Mouse (Mus musculus): Measurements from ENCODE around the gene Glis1. TPM values are rescaled to one million over a fixed set of nuclear protein-coding genes. Genes with fewer than 3 reads are reported as not detected.

The Glis1 gene
- polyA plus RNA-seq, 1 experiment: 0.21 TPM

- TF ChIP-seq TAL1 (IDR thresholded peaks at IDR 0.05; ENCODE audit: low read length): no peak
- peaks cover 44% of the 10 kb centered on the region for H3K4me1 ChIP-seq (ENCODE audit: control insufficient read depth)
- no peaks in the 10 kb centered on the region; the same call in 1 of the 2 replicates for H3K36me3 ChIP-seq (ENCODE audit: control insufficient read depth)
- peaks cover 8% of the 10 kb centered on the region for H3K27me3 ChIP-seq (ENCODE audit: control insufficient read depth)
- peaks cover 8% of the 10 kb centered on the region; the same call in 1 of the 2 replicates for H3K9me3 ChIP-seq (ENCODE audit: control insufficient read depth, low read length)
- peak overlapping the region; percentile 49 for H3K4me3 ChIP-seq (replicated peaks)
Measured at GRCm38 (mm10) chr4:107459461-107459860, 25.1 kb downstream of the Glis1 start.

- no peaks in the 10 kb centered on the region; the same call in 1 of the 2 replicates for H3K36me3 ChIP-seq (ENCODE audit: control insufficient read depth)
- H3K4me1 ChIP-seq (ENCODE audit: control insufficient read depth): peaks cover 44% of the 10 kb centered on the region
- peaks cover 5% of the 10 kb centered on the region; the same call in 1 of the 2 replicates for H3K9me3 ChIP-seq (ENCODE audit: control insufficient read depth, low read length)
- H3K4me3 ChIP-seq (replicated peaks): no peak overlapping the region
- TF ChIP-seq TAL1 (IDR thresholded peaks at IDR 0.05; ENCODE audit: low read length) (no peak), GATA1 (IDR thresholded peaks at IDR 0.05; ENCODE audit: low read length) (no peak)
- H3K27me3 ChIP-seq (ENCODE audit: control insufficient read depth): peaks cover 12% of the 10 kb centered on the region
Measured at GRCm38 (mm10) chr4:107460468-107460867, 26.1 kb downstream of the Glis1 start.

GRCm38 (mm10) chr4:107467831-107468230, 33.4 kb downstream of the Glis1 start:
- H3K9me3 ChIP-seq (ENCODE audit: control insufficient read depth, low read length): no peaks in the 10 kb centered on the region
- no peaks in the 10 kb centered on the region; the same call in 1 of the 2 replicates for H3K4me1 ChIP-seq (ENCODE audit: control insufficient read depth)
- H3K4me3 ChIP-seq (replicated peaks): no peak overlapping the region
- TF ChIP-seq TAL1 (IDR thresholded peaks at IDR 0.05; ENCODE audit: low read length) (no peak), GATA1 (IDR thresholded peaks at IDR 0.05; ENCODE audit: low read length) (no peak)
- no peaks in the 10 kb centered on the region for H3K36me3 ChIP-seq (ENCODE audit: control insufficient read depth)
- H3K27me3 ChIP-seq (ENCODE audit: control insufficient read depth): peaks cover 17% of the 10 kb centered on the region

- H3K9me3 ChIP-seq (ENCODE audit: control insufficient read depth, low read length): no peaks in the 10 kb centered on the region
- no peak overlapping the region for H3K4me3 ChIP-seq (replicated peaks)
- no peaks in the 10 kb centered on the region for H3K36me3 ChIP-seq (ENCODE audit: control insufficient read depth)
- TF ChIP-seq GATA1 (IDR thresholded peaks at IDR 0.05; ENCODE audit: low read length) (no peak), TAL1 (IDR thresholded peaks at IDR 0.05; ENCODE audit: low read length) (no peak)
- no peaks in the 10 kb centered on the region; the same call in 1 of the 2 replicates for H3K4me1 ChIP-seq (ENCODE audit: control insufficient read depth)
- H3K27me3 ChIP-seq (ENCODE audit: control insufficient read depth): peaks cover 15% of the 10 kb centered on the region
Measured at GRCm38 (mm10) chr4:107468264-107468663, 33.9 kb downstream of the Glis1 start.

GRCm38 (mm10) chr4:107468768-107469167, 34.4 kb downstream of the Glis1 start:
- no peaks in the 10 kb centered on the region for H3K36me3 ChIP-seq (ENCODE audit: control insufficient read depth)
- H3K27me3 ChIP-seq (ENCODE audit: control insufficient read depth): peaks cover 15% of the 10 kb centered on the region
- no peaks in the 10 kb centered on the region for H3K9me3 ChIP-seq (ENCODE audit: control insufficient read depth, low read length)
- no peaks in the 10 kb centered on the region; the same call in 1 of the 2 replicates for H3K4me1 ChIP-seq (ENCODE audit: control insufficient read depth)
- no peak overlapping the region for H3K4me3 ChIP-seq (replicated peaks)
- TF ChIP-seq TAL1 (IDR thresholded peaks at IDR 0.05; ENCODE audit: low read length): no peak
- no peak for TF ChIP-seq GATA1 (IDR thresholded peaks at IDR 0.05; ENCODE audit: low read length)

- Histone ChIP-seq H3K9me3 (ENCODE audit: control insufficient read depth, low read length) (no peaks in the 10 kb centered on the region), H3K27me3 (ENCODE audit: control insufficient read depth) (peaks cover 6% of the 10 kb centered on the region), H3K4me3 (replicated peaks) (no peak overlapping the region), H3K36me3 (ENCODE audit: control insufficient read depth) (no peaks in the 10 kb centered on the region), H3K4me1 (ENCODE audit: control insufficient read depth) (no peaks in the 10 kb centered on the region)
- TF ChIP-seq TAL1 (IDR thresholded peaks at IDR 0.05; ENCODE audit: low read length) (no peak), GATA1 (IDR thresholded peaks at IDR 0.05; ENCODE audit: low read length) (no peak)
Measured at GRCm38 (mm10) chr4:107476266-107476665, 41.9 kb downstream of the Glis1 start.

- H3K27me3 ChIP-seq (ENCODE audit: control insufficient read depth): peaks cover 4% of the 10 kb centered on the region
- no peak overlapping the region for H3K4me3 ChIP-seq (replicated peaks)
- H3K9me3 ChIP-seq (ENCODE audit: control insufficient read depth, low read length): no peaks in the 10 kb centered on the region
- no peaks in the 10 kb centered on the region for H3K36me3 ChIP-seq (ENCODE audit: control insufficient read depth)
- no peaks in the 10 kb centered on the region for H3K4me1 ChIP-seq (ENCODE audit: control insufficient read depth)
- TF ChIP-seq GATA1 (IDR thresholded peaks at IDR 0.05; ENCODE audit: low read length) (no peak), TAL1 (IDR thresholded peaks at IDR 0.05; ENCODE audit: low read length) (no peak)
Measured at GRCm38 (mm10) chr4:107479015-107479414, 44.6 kb downstream of the Glis1 start.

- TF ChIP-seq GATA1 (IDR thresholded peaks at IDR 0.05; ENCODE audit: low read length) (no peak), TAL1 (IDR thresholded peaks at IDR 0.05; ENCODE audit: low read length) (no peak)
- Histone ChIP-seq H3K36me3 (ENCODE audit: control insufficient read depth) (no peaks in the 10 kb centered on the region), H3K4me1 (ENCODE audit: control insufficient read depth) (no peaks in the 10 kb centered on the region), H3K27me3 (ENCODE audit: control insufficient read depth) (peaks cover 4% of the 10 kb centered on the region), H3K9me3 (ENCODE audit: control insufficient read depth, low read length) (no peaks in the 10 kb centered on the region), H3K4me3 (replicated peaks) (no peak overlapping the region)
Measured at GRCm38 (mm10) chr4:107482541-107482940, 48.1 kb downstream of the Glis1 start.

- Histone ChIP-seq H3K4me1 (ENCODE audit: control insufficient read depth) (no peaks in the 10 kb centered on the region), H3K4me3 (replicated peaks) (no peak overlapping the region), H3K36me3 (ENCODE audit: control insufficient read depth) (no peaks in the 10 kb centered on the region), H3K9me3 (ENCODE audit: control insufficient read depth, low read length) (no peaks in the 10 kb centered on the region), H3K27me3 (ENCODE audit: control insufficient read depth) (peaks cover 2% of the 10 kb centered on the region; the same call in 1 of the 2 replicates)
- TF ChIP-seq TAL1 (IDR thresholded peaks at IDR 0.05; ENCODE audit: low read length) (no peak), GATA1 (IDR thresholded peaks at IDR 0.05; ENCODE audit: low read length) (no peak)
Measured at GRCm38 (mm10) chr4:107483556-107484220, 49.3 kb downstream of the Glis1 start.

Data from erythroblast, embryonic 14.5 days (primary cell).